Mouse (Mus musculus) CH12.LX (cell line): ENCODE results near the gene Hdac1. TPM values are rescaled to one million over a fixed set of nuclear protein-coding genes. Genes with fewer than 3 reads are reported as not detected.

ENCODE experiments used
- DNase-seq: peaks from one replicate; pipeline ENCODE4 v3.0.0-alpha.2; 2013; ENCODE audit errors: extremely low read depth
- H3K27ac ChIP-seq: 2 replicates; pipeline ENCODE4 v1.5.1; 2012; ENCODE audit warnings: low read depth, mild to moderate bottlenecking, control low read depth, moderate library complexity; ENCODE audit not compliant: insufficient read depth
- H3K27me3 ChIP-seq: replicated peaks from 2 replicates; pipeline ENCODE3; 2012; ENCODE audit warnings: inconsistent platforms
- H3K36me3 ChIP-seq, 2 experiments: replicated peaks in 1 of 2; 2 replicates each; pipeline versions ENCODE3 to v1.6.1; 2012; ENCODE audit warnings: inconsistent platforms in 1 of 2, low read length in 1 of 2, mild to moderate bottlenecking in 1 of 2, mixed read lengths in 1 of 2, moderate library complexity in 1 of 2; ENCODE audit not compliant: control insufficient read depth in 1 of 2, insufficient read depth in 1 of 2
- H3K4me1 ChIP-seq, 2 experiments: 2 replicates each; pipeline ENCODE4 v1.6.1; 2012; ENCODE audit warnings: inconsistent platforms in 1 of 2, moderate library complexity in 1 of 2; ENCODE audit not compliant: insufficient read depth in 2 of 2, control insufficient read depth in 1 of 2
- H3K4me2 ChIP-seq: 2 replicates; pipeline ENCODE4 v1.6.1; 2012; ENCODE audit warnings: low read depth, mild to moderate bottlenecking, control low read depth; ENCODE audit not compliant: poor library complexity, insufficient read depth, severe bottlenecking
- H3K4me3 ChIP-seq, 3 experiments: fragments of 150-350 bp in 1 of 3; sonication (generic) in 1 of 3; replicated peaks in 1 of 3; 2 replicates each; pipeline versions ENCODE3 to v1.5.1; 2011 to 2012; ENCODE audit warnings: low read depth in 2 of 3, low read length in 2 of 3, mild to moderate bottlenecking in 2 of 3, moderate library complexity in 2 of 3, control low read depth in 1 of 3, improper control_type of control experiment in 1 of 3, inconsistent platforms in 1 of 3, mixed read lengths in 1 of 3; ENCODE audit not compliant: poor library complexity in 1 of 3
- H3K79me2 ChIP-seq: replicated peaks from 2 replicates; pipeline ENCODE4 v1.6.1; 2012; ENCODE audit warnings: mild to moderate bottlenecking, moderate library complexity; ENCODE audit not compliant: control insufficient read depth, poor library complexity, insufficient read depth, severe bottlenecking; ENCODE audit errors: extremely low read depth
- H3K9ac ChIP-seq: 2 replicates; pipeline ENCODE4 v1.6.1; 2012; ENCODE audit warnings: low read depth, mild to moderate bottlenecking, control low read depth, moderate library complexity; ENCODE audit not compliant: insufficient read depth
- H3K9me3 ChIP-seq: replicated peaks from 2 replicates; pipeline ENCODE3; 2012; ENCODE audit warnings: low read length, inconsistent platforms, mixed read lengths
- E2F4 ChIP-seq: IDR thresholded peaks from 2 replicates; pipeline ENCODE4 v1.6.1; 2011; ENCODE audit warnings: low read depth, low read length, improper control_type of control experiment; ENCODE audit not compliant: insufficient replicate concordance
- ELF1 ChIP-seq: IDR thresholded peaks from 2 replicates; pipeline ENCODE4 v1.6.1; 2014; ENCODE audit warnings: low read depth, mild to moderate bottlenecking, inconsistent platforms, low read length, improper control_type of control experiment
- ETS1 ChIP-seq: conservative IDR thresholded peaks from 2 replicates; pipeline ENCODE4 v1.6.1; 2012; ENCODE audit warnings: low read depth, mild to moderate bottlenecking, inconsistent platforms, low read length, improper control_type of control experiment, moderate library complexity
- GABPA ChIP-seq: IDR thresholded peaks from 2 replicates; pipeline ENCODE4 v1.6.1; 2012; ENCODE audit warnings: low read depth, low read length, improper control_type of control experiment, inconsistent platforms; ENCODE audit not compliant: insufficient replicate concordance
- MEF2A ChIP-seq: IDR thresholded peaks from 2 replicates; pipeline ENCODE4 v1.6.1; 2014; ENCODE audit warnings: low read depth, mild to moderate bottlenecking, inconsistent platforms, low read length, improper control_type of control experiment, borderline replicate concordance
- MXI1 ChIP-seq: IDR thresholded peaks from 2 replicates; pipeline ENCODE4 v1.6.1; 2011; ENCODE audit warnings: mild to moderate bottlenecking, low read depth, low read length, improper control_type of control experiment
- POLR2A ChIP-seq: IDR thresholded peaks from 2 replicates; pipeline ENCODE4 v1.6.1; 2011; ENCODE audit warnings: low read depth, mild to moderate bottlenecking, improper control_type of control experiment, low read length
- SIN3A ChIP-seq: IDR thresholded peaks from 2 replicates; pipeline ENCODE4 v1.6.1; 2012; ENCODE audit warnings: low read length, improper control_type of control experiment, inconsistent platforms
- TBP ChIP-seq: conservative IDR thresholded peaks from 2 replicates; pipeline ENCODE4 v1.6.1; 2011; ENCODE audit warnings: low read depth, low read length, improper control_type of control experiment
- TCF12 ChIP-seq: IDR thresholded peaks from 2 replicates; pipeline ENCODE4 v1.6.1; 2014; ENCODE audit warnings: low read depth, mild to moderate bottlenecking, inconsistent platforms, low read length, improper control_type of control experiment
- UBTF ChIP-seq: IDR thresholded peaks from 2 replicates; pipeline ENCODE4 v1.6.1; 2012; ENCODE audit warnings: low read depth, mild to moderate bottlenecking, inconsistent platforms, low read length, improper control_type of control experiment, moderate library complexity
- USF1 ChIP-seq: IDR thresholded peaks from 2 replicates; pipeline ENCODE4 v1.6.1; 2014; ENCODE audit warnings: low read depth, mild to moderate bottlenecking, inconsistent platforms, low read length, improper control_type of control experiment
- ZKSCAN1 ChIP-seq: IDR thresholded peaks from 2 replicates; pipeline ENCODE4 v1.6.1; 2012; ENCODE audit warnings: low read depth, inconsistent platforms, low read length, improper control_type of control experiment, borderline replicate concordance
- dilution Hi-C: fragments of 300-500 bp; cut with MboI; formaldehyde crosslinking; loops from 2 replicates; pipeline ENCODE4 v1.14.3; 2020; ENCODE audit warnings: low sequenced_read_pairs; ENCODE audit not compliant: extremely low pct_unique_long_range_greater_than_20kb, extremely low pct_ligation_motif_present
- in situ Hi-C: fragments of 300-500 bp; cut with MboI; formaldehyde crosslinking; loops from 3 replicates; pipeline ENCODE4 v1.14.3; 2019; ENCODE audit warnings: low sequenced_read_pairs, low pct_ligation_motif_present, low pct_unique_long_range_greater_than_20kb, mixed read lengths
- polyA plus RNA-seq: library from polyadenylated mRNA; unstranded; fragments of >175 nt; gene quantifications from 2 replicates; pipeline ENCODE4 v1.2.1, GENCODE M21; 2012; ENCODE audit warnings: low read depth; ENCODE audit not compliant: insufficient read length
- total RNA-seq, 2 experiments: library from RNA; depleted of rRNA; stranded (reverse); fragments of 300-350 nt in 1 of 2; fragments of >200 nt in 1 of 2; gene quantifications; 2 replicates each; pipeline ENCODE4 v1.2.3; 2012 to 2014

Gene Hdac1
- total and polyA plus RNA-seq, 3 experiments = 71.7 to 231 (median 106) TPM

GRCm38 (mm10) chr4:129508834-129509600 is 33.5 kb downstream of the Hdac1 start:
- no peaks in the 10 kb centered on the region for H3K36me3 ChIP-seq
- 0 out of 2 replicates have a peak overlapping the region, but pooled peaks have one; percentile 88 for H3K4me2 ChIP-seq
- peaks cover 11 to 54% of the 10 kb centered on the region in 2 experiments for H3K4me1 ChIP-seq
- DNase-seq = no peak
- TF ChIP-seq ZKSCAN1 = no peak
- no peak for TF ChIP-seq MXI1
- TF ChIP-seq GABPA = no peak
- no peak for TF ChIP-seq ETS1
- no peak for TF ChIP-seq UBTF
- TF ChIP-seq TCF12 = no peak
- TF ChIP-seq TBP = 0 out of 2 replicates have a peak, but pooled peaks have one; percentile 34
- no peak for TF ChIP-seq E2F4
- no peak for TF ChIP-seq USF1
- TF ChIP-seq MEF2A = no peak
- TF ChIP-seq ELF1 = peak; percentile 82
- TF ChIP-seq POLR2A = 0 out of 2 replicates have a peak, but pooled peaks have one; percentile 27
- H3K27me3 ChIP-seq = peaks cover 4% of the 10 kb centered on the region
- H3K9me3 ChIP-seq = no peaks in the 10 kb centered on the region
- dilution Hi-C loops (no loop called here), in situ Hi-C loops (no loop called here)
- H3K4me3 ChIP-seq = peak overlapping the region in 2 of 3 experiments; percentile 47 to 53
- H3K79me2 ChIP-seq = peaks cover 2% of the 10 kb centered on the region; the same call in 1 of the 2 replicates
- H3K9ac ChIP-seq = no peak overlapping the region
- H3K27ac ChIP-seq = no peak overlapping the region

DNA sequence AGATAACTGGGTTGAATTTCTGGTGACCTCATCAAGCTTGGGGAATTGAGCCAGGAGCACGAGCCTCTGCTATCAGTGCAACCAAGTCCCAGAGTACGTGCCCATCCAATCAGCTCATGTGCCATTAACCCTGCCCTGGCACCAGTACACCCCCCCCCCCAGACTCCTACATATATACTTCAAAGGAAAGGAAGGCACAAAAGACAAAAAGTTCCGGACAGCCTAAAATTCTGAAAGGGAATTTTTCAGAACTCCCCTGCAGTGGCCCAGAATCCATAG is 34.3 kb downstream of the Hdac1 start:
- Histone ChIP-seq H3K27me3 (peaks cover 4% of the 10 kb centered on the region), H3K4me2 (peak overlapping the region; percentile 88), H3K9ac (peak overlapping the region; percentile 4; the same call in 1 of the 2 replicates), H3K27ac (no peak overlapping the region), H3K9me3 (no peaks in the 10 kb centered on the region), H3K36me3 (no peaks in the 10 kb centered on the region), H3K4me3 (peak overlapping the region in 2 of 3 experiments; percentile 47 to 53)
- in situ Hi-C loops = no loop called here
- dilution Hi-C loops = no loop called here
- no peak for DNase-seq
- TF ChIP-seq TCF12 = no peak
- TF ChIP-seq SIN3A = 0 out of 2 replicates have a peak, but pooled peaks have one; percentile 8
- TF ChIP-seq, all 38 proteins: peak for 1
- Histone ChIP-seq H3K79me2 (no peaks in the 10 kb centered on the region), H3K4me1 (peaks cover 10 to 61% of the 10 kb centered on the region in 2 experiments)
